Mouse (Mus musculus) thymus, postnatal 25 days (tissue): ENCODE results near the gene Foxj2.

Experiments used
- DNase-seq: peaks from one replicate; pipeline ENCODE4 v3.0.0; 2022

The Foxj2 gene

DNA sequence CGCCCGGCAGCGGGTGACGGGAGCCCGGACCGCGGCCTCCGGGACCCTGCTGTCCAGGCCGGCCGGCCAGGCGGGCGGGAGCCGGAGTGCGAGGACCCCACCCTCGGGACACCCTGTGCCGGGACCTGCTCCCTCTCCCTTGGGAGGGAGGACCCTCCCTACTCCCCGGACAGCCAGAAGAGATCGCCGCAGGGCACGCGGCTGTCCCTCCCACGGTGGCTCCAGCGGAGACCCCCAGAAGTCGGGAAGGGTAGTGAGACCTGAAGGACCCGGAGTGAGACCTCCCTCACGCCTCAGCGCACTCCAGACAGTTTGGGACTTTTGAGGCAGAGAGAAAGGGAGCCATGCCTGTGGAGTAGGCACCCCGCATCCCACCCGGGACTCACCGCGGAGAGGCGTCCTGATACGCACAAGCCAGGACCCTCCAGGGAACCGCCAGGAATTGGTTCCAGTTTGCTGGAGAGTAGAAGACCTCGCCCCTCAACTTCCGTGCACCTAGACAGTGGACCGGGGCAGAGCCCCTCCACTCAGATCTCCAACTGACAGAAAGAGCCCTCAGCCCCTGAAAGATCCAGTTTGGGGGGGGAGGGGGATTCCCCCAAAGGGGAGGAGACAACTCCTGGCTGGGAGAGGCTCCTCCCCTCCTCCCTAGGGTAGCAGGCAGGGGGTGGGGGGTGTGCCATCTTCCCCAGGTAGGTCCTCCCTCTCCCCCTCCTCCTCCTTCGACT, 521 bp downstream of the Foxj2 start:
- DNase-seq, result peak; percentile 61

DNA sequence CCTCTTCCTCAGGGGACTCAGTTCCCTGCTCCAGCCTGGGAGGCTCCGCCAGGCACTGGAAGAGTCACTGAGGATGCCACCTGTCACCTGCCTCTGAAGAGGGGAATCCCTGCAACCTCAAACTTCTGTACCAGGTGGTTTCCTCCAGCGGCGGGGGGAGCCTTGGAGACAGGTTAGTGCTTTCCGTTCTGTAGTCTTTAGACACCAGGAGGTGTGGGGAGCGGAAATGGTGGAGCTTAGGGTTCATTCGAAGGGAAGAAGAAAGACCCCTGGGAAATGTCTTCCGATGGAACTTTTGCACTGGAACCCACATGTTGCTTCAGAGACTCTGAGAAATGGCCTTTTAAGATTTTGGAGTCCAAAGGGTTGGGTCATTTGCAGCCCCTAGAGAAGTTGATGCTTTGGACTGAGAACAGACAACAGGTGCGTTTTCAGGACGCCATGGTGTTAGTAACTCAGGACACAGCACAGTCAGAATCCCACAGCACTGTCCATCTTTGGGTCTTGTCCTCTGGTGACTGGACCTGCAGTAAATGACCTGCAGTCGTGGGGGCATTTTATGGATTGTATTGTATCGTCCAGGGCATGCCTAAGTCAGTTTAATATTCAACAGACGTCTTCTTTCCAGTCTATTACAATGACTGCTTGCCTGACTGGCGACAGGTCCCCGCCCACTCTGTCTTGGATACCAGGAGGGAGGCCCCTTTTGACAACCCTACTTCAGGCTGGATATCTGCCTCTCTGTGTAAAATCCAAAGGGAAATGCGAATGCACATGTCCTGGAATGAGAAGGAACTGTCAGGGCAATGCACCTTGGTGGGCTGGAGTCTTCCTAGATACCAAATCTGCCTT, 1.3 kb downstream of the Foxj2 start:
- DNase-seq, result peak; percentile 67

DNA sequence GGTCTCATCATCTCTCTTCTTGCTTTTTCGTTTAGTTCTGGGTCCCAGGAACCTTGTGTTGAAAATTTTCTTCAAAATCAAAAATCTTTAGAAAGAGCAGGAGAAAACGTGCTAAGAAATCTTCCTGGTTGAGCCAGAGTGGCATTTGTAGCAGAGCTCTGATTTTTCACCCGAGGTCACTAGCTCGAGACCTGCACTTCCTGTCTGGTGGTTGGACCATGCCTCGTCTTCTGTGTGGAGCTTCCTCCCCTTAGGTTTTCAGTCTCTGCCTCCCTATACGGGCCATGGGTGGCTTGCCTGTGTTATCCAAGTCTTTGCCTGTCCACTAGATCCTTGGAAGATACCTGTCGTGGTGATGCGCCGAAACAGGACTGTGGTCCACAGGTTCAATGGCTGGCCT, 2.1 kb downstream of the Foxj2 start:
- DNase-seq, result no peak

DNA sequence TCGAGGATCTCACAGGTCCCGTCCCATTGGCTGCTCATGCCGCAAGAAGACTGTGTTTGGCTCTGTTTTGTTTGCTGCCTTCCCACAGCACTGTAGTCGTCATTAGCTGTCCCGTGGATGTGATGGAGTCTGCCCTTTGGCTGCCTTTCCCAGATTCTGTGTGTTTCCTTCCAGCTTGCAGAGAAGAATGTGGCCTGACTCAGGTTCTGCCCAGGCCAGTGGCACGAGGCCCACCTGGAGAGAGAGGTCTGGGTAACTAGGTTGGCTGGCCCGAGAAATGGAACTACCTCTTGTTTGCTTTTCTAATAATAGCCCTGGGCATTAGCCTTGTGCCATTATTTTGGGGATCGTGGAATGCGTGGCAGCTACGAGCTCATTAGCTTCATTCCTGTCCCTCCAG, 4.4 kb downstream of the Foxj2 start:
- DNase-seq, result no peak

DNA sequence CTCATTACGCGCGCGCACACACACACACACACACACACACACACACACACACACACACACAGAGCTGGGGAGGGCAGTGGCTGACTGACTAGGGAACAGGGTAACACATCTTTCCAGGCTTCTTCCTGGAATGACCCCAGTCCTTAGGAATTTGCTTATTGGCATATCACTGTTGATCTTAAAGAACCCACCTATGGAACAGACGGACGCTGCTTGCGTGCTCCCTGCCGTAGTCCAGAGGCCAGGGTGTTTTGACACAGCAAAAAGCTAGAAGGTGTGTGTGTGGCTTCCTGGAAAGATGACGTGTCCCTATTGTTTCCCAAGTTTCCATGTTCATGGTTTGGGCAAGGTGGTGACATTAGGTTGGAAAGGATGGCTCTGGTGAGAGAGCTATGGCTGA, 5.5 kb downstream of the Foxj2 start:
- no peak for DNase-seq

DNA sequence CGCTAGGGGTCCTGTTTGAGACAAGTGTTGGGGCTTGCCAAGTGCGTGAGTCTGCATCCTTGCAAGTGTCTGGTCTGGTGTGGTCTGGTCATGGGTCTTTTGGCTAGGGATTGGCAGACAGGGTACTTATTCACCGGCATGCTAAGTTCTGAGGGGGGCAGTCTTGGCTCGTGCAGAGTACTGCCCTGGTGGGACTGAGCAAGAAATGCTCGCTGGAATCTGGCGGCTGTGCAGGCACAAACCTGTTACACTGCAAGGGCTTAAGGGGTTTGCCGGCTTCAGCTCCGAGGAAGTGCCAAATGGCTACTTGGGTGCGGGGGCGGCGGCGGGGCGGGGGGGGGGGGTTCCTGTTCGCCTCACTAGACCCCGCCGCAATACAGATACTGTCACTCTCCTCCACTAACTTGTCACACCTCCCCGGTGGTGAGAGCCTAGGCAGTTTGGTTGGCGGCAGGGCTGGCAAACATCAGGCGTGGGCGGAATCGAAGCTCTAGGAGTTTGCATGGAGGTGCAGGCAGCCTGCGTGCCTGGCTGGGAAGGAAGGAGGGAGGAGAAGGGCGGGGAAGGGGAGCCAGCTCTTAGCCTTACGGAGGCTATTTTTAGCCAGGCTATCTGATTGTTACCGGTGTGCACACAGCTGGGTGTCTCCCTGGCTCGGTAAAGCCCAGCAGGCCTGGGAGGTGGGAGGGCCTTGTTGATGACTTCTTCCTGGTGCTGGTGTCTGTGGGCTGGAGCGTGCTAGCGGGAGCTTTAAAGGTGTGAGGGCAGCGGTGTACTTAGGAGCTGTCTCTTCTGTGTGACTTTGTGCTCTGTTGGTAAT, 6.4 kb downstream of the Foxj2 start:
- DNase-seq, result peak; percentile 54

DNA sequence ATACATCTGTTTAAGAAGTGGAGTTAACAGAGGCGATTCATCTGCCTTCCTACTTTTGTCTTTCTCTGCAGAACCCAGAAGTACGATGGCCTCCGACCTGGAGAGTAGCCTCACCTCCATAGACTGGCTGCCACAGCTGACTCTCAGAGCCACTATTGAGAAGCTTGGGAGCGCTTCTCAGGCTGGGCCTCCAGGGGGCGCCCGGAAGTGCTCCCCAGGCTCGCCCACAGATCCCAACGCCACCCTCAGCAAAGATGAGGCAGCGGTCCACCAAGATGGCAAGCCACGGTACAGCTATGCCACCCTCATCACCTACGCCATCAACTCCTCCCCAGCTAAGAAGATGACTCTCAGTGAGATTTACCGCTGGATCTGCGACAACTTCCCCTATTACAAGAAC, 8.4 kb downstream of the Foxj2 start:
- DNase-seq, result peak; percentile 45

DNA sequence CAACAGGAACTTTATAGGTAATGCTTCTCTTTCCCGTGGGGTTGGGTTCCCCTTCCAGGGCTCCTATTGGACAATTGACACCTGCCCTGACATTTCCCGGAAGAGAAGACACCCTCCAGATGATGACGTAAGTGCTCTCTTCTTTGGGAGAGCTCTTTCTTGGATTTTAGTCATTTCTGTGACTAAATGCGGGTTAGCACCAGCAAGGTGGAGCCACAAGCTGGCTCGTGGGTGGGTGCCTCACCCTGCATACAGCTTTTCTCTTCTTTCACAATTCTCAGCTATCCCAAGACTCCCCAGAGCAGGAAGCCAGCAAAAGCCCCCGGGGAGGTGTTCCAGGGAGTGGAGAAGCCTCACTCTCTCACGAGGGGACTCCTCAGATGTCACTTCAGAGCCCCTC, 13.2 kb downstream of the Foxj2 start:
- no peak for DNase-seq

DNA sequence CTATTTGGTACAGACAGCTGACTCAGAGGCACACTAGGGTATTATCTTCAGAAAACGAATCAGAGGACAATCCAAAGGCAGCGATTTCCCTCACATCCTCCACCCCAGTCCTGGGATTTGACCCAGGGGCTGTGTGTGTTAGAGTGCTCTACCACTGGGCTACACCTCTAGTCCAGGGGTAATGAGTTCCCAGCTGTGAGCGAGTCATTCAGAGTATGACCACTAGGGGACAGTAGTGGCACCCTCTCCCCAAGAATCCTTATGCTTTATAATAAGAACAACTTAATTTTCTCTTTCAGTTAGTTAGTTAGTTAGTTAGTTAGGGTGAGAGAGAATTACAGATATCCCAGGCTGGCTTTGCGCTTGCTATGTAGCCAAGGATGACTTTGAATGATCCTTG, 14.7 kb downstream of the Foxj2 start:
- peak; percentile 60 for DNase-seq

DNA sequence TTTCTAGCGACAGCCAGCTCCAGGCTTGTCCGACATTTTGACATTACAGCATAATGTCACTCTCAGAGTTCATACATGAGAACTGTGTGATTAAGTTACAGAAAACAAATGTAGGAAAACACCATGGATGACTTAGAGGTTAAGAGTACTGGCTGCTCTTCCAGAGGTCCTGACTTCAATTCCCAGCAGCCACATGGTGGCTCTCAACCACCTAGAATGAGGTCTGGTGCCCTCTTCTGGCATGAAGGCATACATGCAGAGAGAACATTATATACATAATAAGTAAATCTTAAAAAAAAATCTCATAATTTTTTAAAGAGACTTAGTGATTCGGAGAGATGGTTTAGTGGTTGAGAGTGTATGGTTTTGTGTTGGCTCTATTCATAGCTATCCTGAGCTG, 17.3 kb downstream of the Foxj2 start:
- DNase-seq, result no peak

DNA sequence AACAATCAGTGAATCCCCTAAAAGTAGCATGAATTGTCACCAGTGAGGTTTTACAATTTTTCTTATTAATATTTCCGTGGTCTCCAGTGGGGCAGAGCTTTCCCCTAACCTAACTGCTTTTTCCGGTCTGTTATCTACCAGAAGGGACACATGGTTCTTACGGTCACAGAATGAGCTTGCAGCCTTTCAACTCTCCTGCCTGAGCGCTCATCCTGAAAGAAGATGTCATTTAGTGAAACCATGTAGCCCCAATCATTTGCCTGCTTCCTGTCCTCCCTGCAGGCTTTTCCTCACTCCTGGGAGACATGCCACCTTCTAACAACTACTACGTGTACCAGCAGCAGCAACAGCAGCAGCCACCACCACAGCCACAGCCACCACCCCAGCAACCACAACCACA, 17.8 kb downstream of the Foxj2 start:
- no peak for DNase-seq

DNA sequence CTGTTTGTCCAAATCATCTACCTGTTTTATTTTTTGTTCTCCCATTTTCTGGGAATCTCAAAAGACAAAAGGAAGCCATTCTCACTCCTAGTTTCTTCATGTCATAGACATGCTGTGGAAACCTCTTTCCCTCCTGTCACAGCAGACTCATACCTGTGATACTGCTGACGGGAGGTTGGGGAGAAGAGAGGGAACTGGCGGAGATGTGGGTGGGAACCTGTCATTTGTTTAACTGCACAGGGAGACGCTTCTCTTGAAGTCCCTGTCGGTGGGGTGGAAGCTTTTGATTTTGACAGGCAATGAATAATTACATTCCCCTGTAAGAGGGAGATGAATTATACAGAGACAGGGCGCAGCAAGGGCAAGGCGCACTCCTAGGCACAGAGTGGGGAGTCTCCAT, 24.0 kb downstream of the Foxj2 start:
- DNase-seq, result no peak

DNA sequence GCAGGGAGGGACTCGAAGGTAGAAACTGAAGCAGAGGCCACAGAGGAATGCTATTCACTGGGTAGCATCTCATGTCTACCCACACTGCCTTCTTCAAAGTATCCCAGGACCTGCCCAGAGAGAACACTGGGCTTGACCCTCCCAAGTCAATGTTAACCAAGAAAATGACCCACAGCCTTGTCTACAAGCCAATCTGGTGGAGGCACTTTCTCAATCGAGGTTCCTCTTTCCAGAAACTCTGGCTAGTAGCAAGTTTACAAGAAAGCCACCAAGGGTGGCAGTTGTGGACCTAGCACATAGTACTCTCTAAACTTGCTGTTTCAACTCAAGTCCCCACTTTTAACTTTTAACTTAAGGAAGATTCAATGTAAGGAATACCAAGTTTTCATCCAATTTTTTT, 33.0 kb downstream of the Foxj2 start:
- no peak for DNase-seq

DNA sequence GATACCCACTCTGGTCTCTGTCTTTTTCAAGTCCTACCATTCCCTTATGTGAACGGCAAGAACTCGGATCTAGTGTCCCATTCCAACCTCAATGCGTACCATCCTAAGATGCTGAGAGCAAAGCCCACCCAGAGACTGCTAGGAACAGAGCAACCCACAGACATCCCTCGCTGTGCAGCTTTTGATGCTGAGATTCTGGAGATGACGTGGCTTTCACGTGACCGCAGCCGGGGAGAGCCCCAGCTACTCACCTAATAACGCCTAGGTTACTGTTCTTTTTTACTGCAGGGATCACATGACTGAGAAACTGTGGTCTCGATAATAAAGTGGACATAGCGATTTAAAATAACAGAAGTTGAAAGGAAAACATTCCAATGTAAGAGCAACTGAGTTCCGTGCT, 34.8 kb downstream of the Foxj2 start:
- DNase-seq, result no peak

DNA sequence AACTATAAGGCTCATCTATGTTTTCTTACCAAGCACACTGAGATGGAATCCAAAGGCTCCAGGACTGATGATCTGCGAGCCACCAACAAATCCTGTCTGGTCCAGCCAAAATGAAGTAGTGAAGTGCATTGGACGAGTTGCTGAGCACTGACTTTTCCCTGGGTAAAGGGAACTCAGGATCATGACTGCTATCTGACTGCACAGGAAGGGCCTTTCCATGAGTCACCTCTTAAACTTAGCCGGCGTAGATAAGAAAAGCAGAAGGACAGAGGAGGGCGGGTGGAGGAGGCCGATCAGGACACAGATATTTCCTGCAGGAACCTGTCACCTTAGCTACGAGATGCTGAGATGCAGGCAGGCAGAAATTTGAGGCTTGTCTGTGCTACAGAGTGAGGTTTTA, 36.2 kb downstream of the Foxj2 start, which contains the start of gene C3ar1:
Gene C3ar1, minus strand, starts transcription at position 207 of the 400 bp plus-strand sequence.
- DNase-seq, result no peak

DNA sequence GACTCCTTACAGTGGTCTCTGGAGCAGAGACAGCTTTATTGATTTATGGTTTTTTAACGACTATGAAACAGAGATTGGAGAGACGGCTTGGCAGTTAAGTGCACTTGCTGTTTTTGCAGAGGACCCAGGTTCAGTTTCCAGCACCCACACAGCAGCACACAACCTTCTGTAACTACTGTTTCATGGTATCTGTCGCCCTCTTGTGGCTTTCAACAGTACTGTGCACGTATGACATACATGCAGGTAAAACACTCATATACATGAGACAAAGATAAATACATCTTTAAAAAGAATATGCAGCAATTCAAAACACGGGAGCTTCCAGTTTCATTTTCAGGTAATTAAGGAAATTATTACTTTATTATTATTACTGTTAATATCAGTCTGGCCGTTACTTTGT, 42.7 kb downstream of the Foxj2 start:
- DNase-seq, result no peak

DNA sequence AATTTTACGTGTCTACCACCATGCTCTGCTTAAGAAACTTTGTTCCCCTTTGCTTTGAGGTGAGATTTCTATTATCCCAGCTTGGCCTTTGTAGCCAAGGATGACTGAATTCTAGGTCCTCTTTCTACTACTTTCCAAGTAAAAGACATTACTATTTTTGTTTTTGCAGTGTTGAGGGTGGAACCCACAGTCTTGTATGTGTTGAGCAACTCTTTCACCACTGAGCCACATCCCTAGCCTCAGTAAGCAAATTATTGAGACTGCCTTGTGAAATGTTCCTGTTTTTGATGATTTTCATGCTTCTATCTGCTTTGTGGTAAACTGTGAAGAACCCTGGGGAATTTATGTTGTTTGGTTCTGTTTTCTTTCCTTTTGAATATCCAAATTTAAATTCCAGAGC, 43.2 kb downstream of the Foxj2 start:
- DNase-seq, result no peak

DNA sequence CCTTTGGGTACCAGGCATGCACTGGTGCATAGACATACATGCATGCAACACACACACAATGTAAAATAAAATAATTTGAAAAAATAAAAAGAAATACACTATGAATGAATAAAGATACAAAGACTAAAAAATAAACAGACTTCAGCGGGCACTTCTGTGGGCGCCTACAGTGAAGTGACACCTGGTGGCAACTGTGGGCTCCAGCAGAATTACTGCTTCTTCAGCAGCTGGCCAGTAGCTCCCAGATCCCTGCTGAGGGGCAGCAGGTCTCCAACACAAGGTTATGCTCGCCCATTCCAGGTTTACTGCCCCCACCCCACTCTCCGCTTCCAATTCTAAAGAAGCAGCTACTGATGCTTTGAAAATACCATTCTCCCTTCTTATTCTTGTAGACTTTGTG, 48.2 kb downstream of the Foxj2 start:
- no peak for DNase-seq

DNA sequence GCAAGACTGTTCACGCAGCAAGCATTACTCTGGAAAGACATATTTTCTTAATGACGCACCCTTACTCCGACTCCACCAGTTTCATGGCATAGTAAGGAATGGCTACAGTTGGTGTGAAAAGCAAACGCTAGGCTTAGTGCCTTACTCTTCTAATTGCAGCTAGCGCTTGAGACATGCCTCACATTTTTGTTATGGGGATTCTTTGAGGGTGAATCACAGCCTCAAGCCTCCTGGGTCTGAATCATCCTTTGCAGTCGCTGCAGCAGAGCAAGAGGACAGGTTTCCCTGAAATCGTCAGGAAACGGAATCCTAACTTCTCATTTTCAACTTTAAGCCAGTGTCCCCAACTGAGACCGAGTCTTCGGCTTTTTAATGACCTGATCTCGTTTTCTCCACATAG, 50.1 kb downstream of the Foxj2 start:
- DNase-seq, result no peak

DNA sequence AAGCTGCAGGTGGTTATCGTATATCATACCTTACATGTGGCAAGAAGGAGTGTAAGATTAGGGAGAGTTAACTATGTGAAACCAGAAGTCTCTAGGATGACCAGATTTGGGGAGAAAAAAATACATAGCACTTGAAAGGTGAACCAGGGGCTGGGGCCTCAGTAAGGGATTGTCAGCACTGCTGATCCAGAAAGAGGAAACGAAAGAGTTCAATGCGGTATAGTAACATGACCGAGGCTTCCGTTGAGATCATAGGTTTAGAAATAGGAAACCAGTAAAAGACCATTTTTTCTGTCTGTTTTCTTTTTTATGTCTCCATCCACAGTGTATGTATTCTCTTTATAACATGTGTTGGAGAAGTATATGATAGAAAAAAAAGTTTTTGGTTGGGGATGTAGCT, 53.1 kb downstream of the Foxj2 start:
- DNase-seq, result no peak

DNA sequence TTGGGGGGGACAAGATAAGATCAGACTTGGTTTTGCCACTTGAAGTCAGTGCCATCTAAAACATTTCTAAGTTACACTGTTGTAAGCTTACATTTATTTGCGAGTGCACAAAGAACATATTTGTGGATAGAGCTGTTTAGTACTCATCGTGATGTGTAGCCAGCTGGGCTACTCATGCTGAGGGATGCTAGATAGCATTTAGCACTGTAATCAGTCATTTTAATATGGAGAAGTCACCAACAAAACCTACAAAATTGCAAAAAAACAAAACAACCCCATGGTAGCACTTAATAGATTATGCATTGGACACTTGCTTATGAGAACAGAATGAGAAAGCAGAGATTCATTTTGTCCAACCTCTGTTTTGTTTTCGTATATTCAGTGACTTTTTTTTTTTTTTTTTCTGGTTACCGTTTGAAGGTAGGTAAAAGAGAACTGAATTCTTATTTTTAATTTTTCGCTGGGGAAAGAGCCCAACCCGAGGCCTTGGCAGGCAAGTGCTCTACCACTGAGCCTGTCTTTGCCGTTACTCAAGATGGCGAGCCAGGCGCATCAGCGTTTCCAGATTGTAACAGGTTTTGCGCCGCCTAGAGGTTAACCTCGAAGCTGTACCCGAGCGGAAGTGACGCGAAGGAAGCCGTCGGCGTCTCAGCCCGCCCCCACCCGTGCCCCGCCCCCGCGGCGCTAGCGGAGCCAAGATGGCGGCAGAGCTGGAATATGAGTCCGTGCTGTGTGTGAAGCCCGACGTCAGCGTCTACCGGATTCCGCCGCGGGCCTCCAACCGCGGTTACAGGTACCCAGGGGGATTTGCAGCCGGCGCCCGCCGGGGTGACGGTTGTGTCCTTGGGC, 54.4 kb downstream of the Foxj2 start, which contains the start of gene Necap1:
Gene Necap1, plus strand, starts transcription at position 604 of the 849 bp plus-strand sequence.
- DNase-seq, result peak; percentile 96

DNA sequence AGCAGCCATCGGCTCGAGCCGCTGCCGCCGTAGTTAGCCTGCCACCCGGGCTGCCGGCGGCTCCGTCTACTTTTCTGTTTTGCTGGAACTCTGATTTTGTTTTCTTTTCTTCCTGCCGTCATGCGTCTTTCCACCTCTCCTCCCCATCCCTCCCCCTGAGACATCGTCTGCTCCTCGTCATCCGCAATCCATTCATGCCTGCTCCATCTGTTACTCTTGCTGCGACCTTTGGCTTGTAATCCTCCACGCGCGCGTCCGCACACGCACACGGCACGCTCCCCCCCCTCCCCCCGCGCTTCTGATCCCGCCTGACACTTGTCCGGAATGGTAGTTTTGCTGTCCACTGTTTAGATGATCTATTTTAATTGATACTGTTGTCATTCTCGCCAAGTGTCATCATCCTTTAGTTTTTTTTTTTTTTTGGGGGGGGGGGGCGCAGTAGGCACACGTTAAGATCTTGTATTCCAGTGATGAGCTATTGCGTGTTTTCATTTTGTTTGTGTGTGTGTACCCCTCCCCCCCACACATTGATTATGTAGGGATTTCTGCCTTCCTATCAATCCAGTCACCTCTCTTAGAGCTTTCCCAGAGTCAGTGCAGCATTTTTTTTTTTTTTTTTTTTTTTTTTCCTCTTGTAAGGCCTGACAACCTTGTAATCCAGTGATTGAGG, 55.1 kb downstream of the Foxj2 start:
- DNase-seq, result no peak
